Mouse (Mus musculus) hindbrain, postnatal 0 days (tissue): ENCODE measurements at regions not wholly inside any gene's neighbourhood (a gene's known extent, or its start where the extent isn't known, plus 50 kb on each side); places are given as distances from the start of the nearest gene placed in this dataset.

ENCODE experiments used
- ATAC-seq: fragments of 200-750 bp; cut with Nextera tagmentation; 2 replicates; pipeline ENCODE4 v1.8.0; 2017; ENCODE audit warnings: mild to moderate bottlenecking, moderate TSS enrichment, moderate library complexity
- DNase-seq: peaks from one replicate; pipeline ENCODE4 v3.0.0-alpha.2; 2015; ENCODE audit warnings: low spot score
- H3K27ac ChIP-seq: fragments of 300-500 bp; sonication (generic); 2 replicates; pipeline ENCODE4 v1.5.1; 2014; ENCODE audit warnings: mild to moderate bottlenecking
- H3K27me3 ChIP-seq: fragments of 300-500 bp; sonication (generic); 2 replicates; pipeline ENCODE4 v1.6.1; 2014; ENCODE audit warnings: low read length, mixed read lengths; ENCODE audit not compliant: insufficient read depth
- H3K36me3 ChIP-seq: fragments of 300-500 bp; sonication (generic); 2 replicates; pipeline ENCODE4 v1.6.1; 2014; ENCODE audit warnings: low read length, mixed read lengths; ENCODE audit not compliant: insufficient read depth
- H3K4me1 ChIP-seq: fragments of 300-500 bp; sonication (generic); 2 replicates; pipeline ENCODE4 v1.6.1; 2014; ENCODE audit warnings: antibody characterized with exemption, low read length, mixed read lengths; ENCODE audit not compliant: insufficient read depth
- H3K4me2 ChIP-seq: fragments of 300-500 bp; sonication (generic); 2 replicates; pipeline ENCODE4 v1.6.1; 2014; ENCODE audit warnings: low read depth, mild to moderate bottlenecking, low read length, moderate library complexity, mixed read lengths
- H3K4me3 ChIP-seq: fragments of 300-500 bp; sonication (generic); 2 replicates; pipeline ENCODE4 v1.5.1; 2014; ENCODE audit warnings: low read length
- H3K9ac ChIP-seq: fragments of 300-500 bp; sonication (generic); replicated peaks from 2 replicates; pipeline ENCODE4 v1.6.1; 2014; ENCODE audit warnings: mild to moderate bottlenecking, low read length, moderate library complexity, mixed read lengths
- H3K9me3 ChIP-seq: fragments of 300-500 bp; sonication (generic); 2 replicates; pipeline ENCODE4 v1.6.1; 2016; ENCODE audit warnings: low read length, mixed read lengths
- CTCF ChIP-seq: IDR thresholded peaks from 2 replicates; pipeline ENCODE4 v1.5.1; 2016; ENCODE audit warnings: antibody characterized with exemption, control low read depth, low read depth
- WGBS: fragments of 180-500 bp; shearing (Covaris S2); extraction: QIAGEN DNeasy Blood & Tissue Kit; methylation state at CpG from one replicate; pipeline ENCODE4 v1.1.7; 2014; 5-methylcytosine and 5-hydroxymethylcytosine counted together

- no peaks in the 10 kb centered on the region for H3K4me1 ChIP-seq
- no peak overlapping the region for H3K27ac ChIP-seq
- no peaks in the 10 kb centered on the region for H3K36me3 ChIP-seq
- DNase-seq (no peak), ATAC-seq (no peak)
- H3K4me3 ChIP-seq = no peak overlapping the region
- H3K4me2 ChIP-seq = no peak overlapping the region
- H3K9ac ChIP-seq = no peak overlapping the region
- TF ChIP-seq CTCF = no peak
- H3K9me3 ChIP-seq = no peaks in the 10 kb centered on the region
- H3K27me3 ChIP-seq = no peaks in the 10 kb centered on the region
- WGBS = 82% methylated on average over 2 of the region's 2 CpGs
These were observed 165.6 kb upstream of the Slitrk3 start for GRCm38 (mm10) chr3:73223185-73223584.

- ATAC-seq (no peak), DNase-seq (peak; percentile 3)
- no peaks in the 10 kb centered on the region for H3K4me1 ChIP-seq
- H3K9me3 ChIP-seq = no peaks in the 10 kb centered on the region
- peak; percentile 18; the same call in 1 of the 2 replicates for TF ChIP-seq CTCF
- H3K27ac ChIP-seq = no peak overlapping the region
- no peak overlapping the region for H3K9ac ChIP-seq
- no peak overlapping the region for H3K4me2 ChIP-seq
- no peaks in the 10 kb centered on the region for H3K27me3 ChIP-seq
- no peak overlapping the region for H3K4me3 ChIP-seq
- no peaks in the 10 kb centered on the region for H3K36me3 ChIP-seq
- WGBS = 93% methylated on average over 2 of the region's 2 CpGs
These were observed 159.6 kb upstream of the Slitrk3 start for GRCm38 (mm10) chr3:73217156-73217555.
